Mouse (Mus musculus) embryonic stem cell, embryonic (primary cell): ENCODE data around the gene Carhsp1.

ENCODE experiments used
- CTCF ChIA-PET, 4 experiments: fragments of 300-600 bp in 2 of 4; fragments of 350-600 bp in 2 of 4; sonication (Branson Sonifier 250); formaldehyde crosslinking; loops; one replicate each; lab custom pipeline; 2022; ENCODE audit warnings: inconsistent platforms in 2 of 4; lab: Charles Lee
- POLR2A ChIA-PET, 4 experiments: fragments of 300-600 bp in 2 of 4; fragments of 350-600 bp in 2 of 4; sonication (Branson Sonifier 250); formaldehyde crosslinking; loops; one replicate each; lab custom pipeline; 2022; ENCODE audit warnings: antibody characterized with exemption in 4 of 4, inconsistent platforms in 1 of 4; lab: Charles Lee

Carhsp1 gene

GRCm38 (mm10) chr16:8685087-8685486 is 13.1 kb upstream of the Carhsp1 start:
- CTCF ChIA-PET, result interaction anchor here (0.6 to 2.8 kb wide), 10 partner anchors 9 to 115 kb away, joined by 3 to 34 read pairs (median 4); partner anchors contain the start of gene Carhsp1 (in 1 of the 4)
- POLR2A ChIA-PET, result interaction anchor here in 2 of 4 experiments (0.7 to 11.1 kb wide), 17 partner anchors 13 to 179 kb away, joined by 3 to 146 read pairs (median 3); partner anchors contain the start of gene Carhsp1 (in 2 of the 2)

DNA sequence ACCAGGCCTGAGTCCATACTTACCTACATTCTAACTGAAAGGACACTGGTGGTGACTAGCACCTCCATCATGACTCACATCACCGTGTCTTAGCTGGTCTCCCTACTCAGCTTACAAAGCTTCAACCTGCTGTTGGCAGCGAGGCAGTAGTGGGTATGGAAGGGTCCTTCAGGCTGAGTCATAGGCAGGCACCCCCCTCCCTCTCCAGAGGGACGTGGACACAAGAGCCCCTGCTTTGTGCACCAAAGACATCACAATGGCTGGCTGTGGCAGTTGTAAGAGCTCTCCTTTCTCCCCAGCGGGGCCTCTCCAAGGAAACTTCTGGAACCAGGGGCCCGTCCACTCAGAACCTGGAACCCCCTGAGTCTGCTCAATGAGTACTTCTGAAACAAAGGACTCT is 8.5 kb upstream of the Carhsp1 start, which contains the start of gene Gm5767:
Gene Gm5767, plus strand, starts transcription at position 301 of the 400 bp plus-strand sequence.
- POLR2A ChIA-PET, result interaction anchor here in 2 of 4 experiments (1.0 to 3.6 kb wide), 5 partner anchors 8 to 21 kb away, joined by 3 to 20 read pairs (median 3); partner anchors contain the start of gene Carhsp1 (in 2 of the 2)

GRCm38 (mm10) chr16:8679780-8680179 is 7.8 kb upstream of the Carhsp1 start:
- ChIA-PET POLR2A (interaction anchor here in 1 of 4 experiments (0.7 to 3.6 kb wide), 5 partner anchors 8 to 209 kb away, joined by 3 to 20 read pairs (median 3); partner anchors contain the start of genes Carhsp1 and Mettl22), CTCF (no interaction called here)

More for the DNA sequence above, 8.5 kb upstream of the Carhsp1 start, which contains the start of gene Gm5767:
- CTCF ChIA-PET, result interaction anchor here in 1 of 4 experiments (1.0 kb wide), 1 partner anchor 132 kb away, joined by 3 read pairs; no protein-coding TSS in a partner anchor

DNA sequence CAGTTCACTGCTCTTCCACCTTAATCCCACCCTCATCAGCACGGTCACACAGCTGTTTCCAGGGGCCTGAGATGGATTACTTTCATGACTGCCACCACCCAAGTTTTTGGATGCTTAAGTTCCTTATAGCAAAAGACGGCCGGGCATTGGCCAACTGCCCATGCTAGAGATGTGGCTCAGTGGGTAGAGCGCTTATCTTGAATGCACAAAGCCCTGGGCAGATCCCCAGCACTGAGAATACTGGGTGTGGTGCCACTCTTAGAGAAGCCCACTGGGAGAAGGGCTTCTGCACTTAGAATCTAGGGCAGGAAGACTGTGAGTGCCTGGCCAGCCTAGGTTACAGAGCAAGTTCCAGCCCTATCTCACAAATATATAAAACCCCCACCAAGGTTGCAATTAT is 6.7 kb upstream of the Carhsp1 start:
- ChIA-PET CTCF (interaction anchor here in 3 of 4 experiments (0.6 to 2.1 kb wide), 10 partner anchors 9 to 270 kb away, joined by 3 to 8 read pairs (median 5); no protein-coding TSS in a partner anchor), POLR2A (interaction anchor here in 2 of 4 experiments (0.9 to 1.5 kb wide), 6 partner anchors 9 to 275 kb away, joined by 3 to 5 read pairs (median 4); partner anchors contain the start of gene Mettl22 (in 1 of the 2))

GRCm38 (mm10) chr16:8678035-8678434 is 6.1 kb upstream of the Carhsp1 start:
- CTCF ChIA-PET, result interaction anchor here in 2 of 4 experiments (0.9 to 2.1 kb wide), 8 partner anchors 9 to 269 kb away, joined by 3 to 8 read pairs (median 5); no protein-coding TSS in a partner anchor
- POLR2A ChIA-PET, result interaction anchor here in 1 of 4 experiments (0.7 to 1.5 kb wide), 3 partner anchors 31 to 274 kb away, joined by 4 to 5 read pairs (median 5); no protein-coding TSS in a partner anchor

DNA sequence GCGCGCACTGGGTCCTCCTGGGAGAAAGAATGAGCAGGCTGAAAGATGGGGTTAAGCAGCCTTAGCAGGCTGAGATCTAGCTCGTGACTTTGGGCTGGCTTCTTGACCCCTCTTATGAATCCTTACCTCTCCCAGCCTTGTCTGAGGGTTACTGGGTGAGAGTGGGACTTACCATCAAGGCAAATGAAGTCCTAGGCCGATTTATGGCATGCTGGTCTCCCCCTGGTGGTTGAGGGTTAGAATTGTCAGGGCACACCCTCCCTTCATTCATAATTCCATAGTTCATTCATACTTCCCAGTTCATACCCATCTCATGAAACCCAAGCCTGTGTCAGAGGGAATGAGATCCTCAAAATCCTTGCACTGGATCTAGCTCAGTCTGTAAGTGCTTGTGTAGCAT is 4.8 kb upstream of the Carhsp1 start:
- ChIA-PET POLR2A (interaction anchor here in 3 of 4 experiments (0.6 to 2.8 kb wide), 9 partner anchors 9 to 263 kb away, joined by 3 to 6 read pairs (median 3); partner anchors contain the start of genes Mettl22 (in 1 of the 3) and Tmem114 (in 1 of the 3)), CTCF (interaction anchor here in 3 of 4 experiments (0.6 to 2.3 kb wide), 11 partner anchors 8 to 501 kb away, joined by 3 to 8 read pairs (median 5); partner anchors contain the start of gene Mettl22 (in 1 of the 3))

- ChIA-PET CTCF (interaction anchor here in 3 of 4 experiments (0.5 to 2.3 kb wide), 11 partner anchors 9 to 501 kb away, joined by 3 to 8 read pairs (median 5); partner anchors contain the start of gene Mettl22 (in 1 of the 3)), POLR2A (interaction anchor here in 3 of 4 experiments (0.7 to 2.8 kb wide), 8 partner anchors 8 to 262 kb away, joined by 3 to 6 read pairs (median 4); partner anchors contain the start of genes Mettl22 (in 1 of the 3) and Tmem114 (in 1 of the 3))
These were observed 4.3 kb upstream of the Carhsp1 start for GRCm38 (mm10) chr16:8676228-8676627.

DNA sequence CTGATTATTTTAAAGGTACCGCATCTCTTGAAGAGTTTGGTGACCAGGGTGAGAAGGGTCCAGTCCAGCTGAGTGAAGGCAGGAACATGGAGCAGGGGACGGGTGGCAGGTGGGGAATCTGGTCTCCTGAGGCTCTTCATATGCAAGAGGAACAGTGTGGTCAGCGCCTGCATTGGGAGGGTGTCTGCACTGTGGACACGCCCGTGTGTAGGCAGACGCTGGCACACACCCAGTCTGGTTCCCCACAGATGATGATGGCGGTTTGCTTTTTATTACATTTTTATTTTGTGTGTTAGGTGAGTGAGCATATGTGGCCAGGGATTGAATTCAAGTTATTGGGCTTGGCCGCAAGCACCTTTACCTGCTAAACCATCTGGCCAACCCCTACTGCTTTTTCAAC is 3.6 kb upstream of the Carhsp1 start:
- ChIA-PET CTCF (interaction anchor here in 3 of 4 experiments (1.0 to 4.8 kb wide), 4 partner anchors 11 to 264 kb away, joined by 4 to 40 read pairs (median 7); no protein-coding TSS in a partner anchor), POLR2A (interaction anchor here in 2 of 4 experiments (1.5 to 6.8 kb wide), 4 partner anchors 12 to 114 kb away, joined by 3 to 184 read pairs (median 7); no protein-coding TSS in a partner anchor)

- ChIA-PET CTCF (interaction anchor here in 3 of 4 experiments (0.7 to 4.8 kb wide), 9 partner anchors 12 to 262 kb away, joined by 3 to 40 read pairs (median 6); no protein-coding TSS in a partner anchor), POLR2A (interaction anchor here in 3 of 4 experiments (1.1 to 6.8 kb wide), 14 partner anchors 8 to 243 kb away, joined by 3 to 184 read pairs (median 7); partner anchors contain the start of genes Mettl22 (in 2 of the 3) and Gm5767 (in 1 of the 3))
These were observed 2.2 kb upstream of the Carhsp1 start for GRCm38 (mm10) chr16:8674165-8674564.

DNA sequence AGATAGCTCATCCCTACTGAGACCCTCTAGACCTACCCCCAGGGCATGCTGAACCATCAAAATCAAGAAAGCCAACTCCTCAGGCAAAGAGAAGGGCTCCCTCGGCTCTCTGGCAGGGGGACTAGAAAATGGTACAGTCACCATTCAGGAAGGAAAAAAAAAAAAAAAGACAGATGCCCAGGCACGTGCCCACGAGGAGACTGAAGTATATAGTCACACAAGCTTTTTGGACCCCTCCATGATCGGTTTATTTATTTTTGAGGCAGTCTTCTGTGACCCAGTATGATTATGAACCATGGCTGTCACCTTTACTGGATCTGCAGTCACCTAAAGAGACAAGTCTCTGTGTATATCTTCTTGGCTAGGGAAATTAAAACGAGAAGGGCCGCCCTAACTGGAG is 1.4 kb upstream of the Carhsp1 start:
- ChIA-PET CTCF (interaction anchor here (0.6 to 4.8 kb wide), 16 partner anchors 13 to 1632 kb away, joined by 3 to 40 read pairs (median 4); partner anchors contain the start of gene Mettl22 (in 1 of the 4)), POLR2A (interaction anchor here (0.5 to 6.8 kb wide), 25 partner anchors 8 to 249 kb away, joined by 3 to 184 read pairs (median 4); partner anchors contain the start of genes Mettl22 (in 2 of the 4), Gm5767 (in 1 of the 4), Pmm2 (in 1 of the 4) and Tmem186 (in 1 of the 4))

DNA sequence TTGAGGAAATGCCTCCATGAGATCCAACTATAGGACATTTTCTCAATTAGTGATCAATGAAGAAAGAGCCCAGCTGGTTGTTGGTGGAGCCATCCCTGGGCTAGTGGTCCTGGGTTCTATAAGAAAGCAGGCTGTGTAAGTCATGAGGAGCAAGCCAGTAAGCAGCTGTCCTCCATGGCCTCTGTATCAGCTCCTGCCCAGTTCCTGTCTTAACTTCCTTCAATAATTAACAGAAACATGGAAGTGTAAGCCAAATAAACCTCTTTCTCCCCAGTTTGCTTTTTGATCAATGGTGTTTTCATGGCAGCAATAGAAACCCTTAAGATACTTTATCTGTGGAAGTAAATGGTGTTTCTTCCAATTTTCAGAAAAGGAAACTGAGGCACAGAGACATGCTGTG is 856 bp upstream of the Carhsp1 start:
- CTCF ChIA-PET, result interaction anchor here in 3 of 4 experiments (0.7 to 4.8 kb wide), 12 partner anchors 13 to 1632 kb away, joined by 3 to 40 read pairs (median 4); partner anchors contain the start of gene Mettl22 (in 1 of the 3)

GRCm38 (mm10) chr16:8672350-8672687 is 364 bp upstream of the Carhsp1 start:
- CTCF ChIA-PET, result interaction anchor here (0.6 to 4.8 kb wide), 22 partner anchors 13 to 263 kb away, joined by 3 to 40 read pairs (median 4); partner anchors contain the start of genes Mettl22 (in 1 of the 4) and Tmem114 (in 1 of the 4)

More for the DNA sequence above, 856 bp upstream of the Carhsp1 start:
- POLR2A ChIA-PET, result interaction anchor here in 3 of 4 experiments (0.5 to 6.8 kb wide), 40 partner anchors 9 to 320 kb away, joined by 3 to 184 read pairs (median 7); partner anchors contain the start of genes Abat (in 1 of the 3), Gm5767 (in 1 of the 3), Mettl22 (in 1 of the 3) and Pmm2 (in 1 of the 3)

DNA sequence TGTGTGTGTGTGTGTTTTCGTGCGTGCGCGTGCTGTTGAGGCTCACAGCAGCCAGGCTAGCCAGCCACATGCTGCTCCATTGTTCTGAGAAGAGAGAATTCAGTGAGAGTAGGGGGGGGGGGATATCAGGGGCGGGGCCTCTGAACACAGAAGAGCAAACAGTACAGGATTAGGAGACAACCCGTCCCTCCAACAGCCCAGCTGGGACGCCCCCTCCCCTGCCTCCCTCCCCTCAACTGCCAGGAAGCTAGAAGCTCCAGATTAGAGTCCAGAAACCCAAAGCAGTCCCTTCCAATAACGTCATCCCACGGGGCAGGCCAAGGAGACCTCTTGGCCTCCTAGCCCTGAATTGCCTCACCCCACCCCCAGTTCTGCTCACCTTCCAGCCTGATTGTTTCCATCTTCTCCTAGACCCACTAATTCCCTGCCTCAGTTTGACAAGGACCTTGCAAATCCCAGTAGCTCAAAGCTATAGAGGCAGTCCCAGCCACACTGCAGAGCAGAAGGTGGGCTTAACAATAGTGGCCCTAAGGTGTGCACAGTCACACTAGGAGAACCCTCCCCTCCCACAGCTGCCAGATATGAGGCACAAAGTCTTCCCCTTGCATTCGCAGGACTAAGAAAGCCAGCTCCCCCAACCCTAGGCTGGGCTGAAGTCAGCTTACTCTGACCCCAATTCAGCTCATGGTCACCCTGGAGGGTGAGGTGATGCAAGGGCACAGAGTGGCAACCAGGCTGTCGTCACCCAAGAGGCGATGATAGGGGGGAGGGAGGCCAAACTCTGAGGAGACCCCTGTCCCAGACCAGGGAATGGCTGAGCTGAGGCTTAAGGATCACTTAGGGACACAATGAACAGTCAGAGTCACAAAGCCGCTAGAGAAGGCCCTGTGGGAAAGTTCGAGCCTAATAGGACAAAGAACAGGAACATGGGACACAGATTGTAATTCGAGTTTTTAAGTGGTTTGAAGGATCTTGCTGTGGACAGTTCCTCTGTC is 1.6 kb downstream of the Carhsp1 start:
- POLR2A ChIA-PET, result interaction anchor here (0.6 to 6.8 kb wide), 74 partner anchors 9 to 1117 kb away, joined by 3 to 184 read pairs (median 4); partner anchors contain the start of genes Mettl22 (in 3 of the 4), Pmm2 (in 3 of the 4), Tmem186 (in 3 of the 4) and Abat (in 1 of the 4)

More at GRCm38 (mm10) chr16:8672350-8672687, 364 bp upstream of the Carhsp1 start:
- POLR2A ChIA-PET, result interaction anchor here in 3 of 4 experiments (0.5 to 6.8 kb wide), 143 partner anchors 9 to 1057 kb away, joined by 3 to 184 read pairs (median 4); partner anchors contain the start of genes Mettl22 (in 3 of the 3), Pmm2 (in 3 of the 3), Tmem186 (in 3 of the 3) and Abat (in 2 of the 3)

DNA sequence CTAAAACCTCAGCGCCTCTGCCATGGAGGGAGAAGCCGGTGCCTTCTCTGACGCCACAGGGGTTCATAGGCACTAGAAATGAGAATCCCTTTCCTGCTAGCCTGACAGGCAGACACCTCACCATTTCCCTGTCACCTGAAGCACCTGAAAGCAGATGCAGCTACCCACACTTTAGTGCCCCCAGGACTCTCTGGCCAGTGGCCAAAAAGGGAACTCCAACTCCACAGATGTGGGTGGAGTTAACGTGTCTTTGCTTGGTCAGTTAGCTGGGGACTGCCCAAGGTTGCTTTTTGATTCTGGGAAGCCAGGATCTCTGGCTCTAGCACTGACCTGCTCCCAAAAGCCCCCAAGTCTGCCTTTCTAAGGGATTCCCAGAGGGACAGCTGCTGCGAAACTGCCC is 2.5 kb downstream of the Carhsp1 start:
- CTCF ChIA-PET, result interaction anchor here in 1 of 4 experiments (1.2 kb wide), 1 partner anchor 137 kb away, joined by 4 read pairs; no protein-coding TSS in a partner anchor
- POLR2A ChIA-PET, result interaction anchor here in 3 of 4 experiments (0.6 to 6.8 kb wide), 20 partner anchors 9 to 198 kb away, joined by 3 to 184 read pairs (median 4); partner anchors contain the start of genes Mettl22 (in 1 of the 3), Pmm2 (in 1 of the 3) and Tmem186 (in 1 of the 3)

More for the DNA sequence above, 1.6 kb downstream of the Carhsp1 start:
- CTCF ChIA-PET, result interaction anchor here (0.5 to 4.8 kb wide), 10 partner anchors 14 to 762 kb away, joined by 3 to 40 read pairs (median 4); no protein-coding TSS in a partner anchor

- CTCF ChIA-PET, result interaction anchor here in 3 of 4 experiments (0.6 to 1.5 kb wide), 7 partner anchors 12 to 260 kb away, joined by 3 to 6 read pairs (median 5); no protein-coding TSS in a partner anchor
- POLR2A ChIA-PET, result interaction anchor here (0.5 to 4.1 kb wide), 24 partner anchors 8 to 1548 kb away, joined by 3 to 49 read pairs (median 3); no protein-coding TSS in a partner anchor
These were observed 3.6 kb downstream of the Carhsp1 start for GRCm38 (mm10) chr16:8668386-8668785.
